Mouse (Mus musculus): ENCODE data around the gene Ttyh3. TPM values are rescaled to one million over a fixed set of nuclear protein-coding genes. Genes with fewer than 3 reads are reported as not detected.

Ttyh3 gene
- polyA plus RNA-seq, 1 experiment from 2014 or later = 12.3 TPM

GRCm38 (mm10) chr5:140652587-140652986, 3.8 kb upstream of the Ttyh3 start:
- no peak for DNase-seq (ENCODE audit: low spot score)

GRCm38 (mm10) chr5:140651231-140651630, 2.4 kb upstream of the Ttyh3 start:
- DNase-seq (ENCODE audit: low spot score) = no peak

GRCm38 (mm10) chr5:140649881-140650414, 1.1 kb upstream of the Ttyh3 start:
- DNase-seq (ENCODE audit: low spot score) = no peak

- peak; percentile 97 for DNase-seq (ENCODE audit: low spot score)
These were observed 353 bp upstream of the Ttyh3 start for GRCm38 (mm10) chr5:140649101-140649667.

GRCm38 (mm10) chr5:140647821-140648518, 861 bp downstream of the Ttyh3 start:
- DNase-seq (ENCODE audit: low spot score) = peak; percentile 38

GRCm38 (mm10) chr5:140647031-140647760, 1.6 kb downstream of the Ttyh3 start:
- no peak for DNase-seq (ENCODE audit: low spot score)

- no peak for DNase-seq (ENCODE audit: low spot score)
These were observed 2.7 kb downstream of the Ttyh3 start for GRCm38 (mm10) chr5:140646171-140646570.

- no peak for DNase-seq (ENCODE audit: low spot score)
These were observed 3.4 kb downstream of the Ttyh3 start for GRCm38 (mm10) chr5:140645454-140645853.

- DNase-seq (ENCODE audit: low spot score) = no peak
These were observed 4.1 kb downstream of the Ttyh3 start for GRCm38 (mm10) chr5:140644702-140645201.

- DNase-seq (ENCODE audit: low spot score) = no peak
These were observed 4.6 kb downstream of the Ttyh3 start for GRCm38 (mm10) chr5:140644263-140644662.

- DNase-seq (ENCODE audit: low spot score) = no peak
These were observed 6.8 kb downstream of the Ttyh3 start for GRCm38 (mm10) chr5:140642076-140642475.

GRCm38 (mm10) chr5:140641254-140641928, 7.4 kb downstream of the Ttyh3 start:
- no peak for DNase-seq (ENCODE audit: low spot score)

GRCm38 (mm10) chr5:140640812-140641211, 8.0 kb downstream of the Ttyh3 start:
- peak; percentile 34 for DNase-seq (ENCODE audit: low spot score)

- no peak for DNase-seq (ENCODE audit: low spot score)
These were observed 9.0 kb downstream of the Ttyh3 start for GRCm38 (mm10) chr5:140639871-140640270.

- DNase-seq (ENCODE audit: low spot score) = no peak
These were observed 9.5 kb downstream of the Ttyh3 start for GRCm38 (mm10) chr5:140639312-140639711.

GRCm38 (mm10) chr5:140638484-140638883, 10.3 kb downstream of the Ttyh3 start:
- DNase-seq (ENCODE audit: low spot score) = no peak

- DNase-seq (ENCODE audit: low spot score) = no peak
These were observed 10.8 kb downstream of the Ttyh3 start for GRCm38 (mm10) chr5:140637989-140638388.

GRCm38 (mm10) chr5:140637058-140637410, 11.8 kb downstream of the Ttyh3 start:
- DNase-seq (ENCODE audit: low spot score) = no peak

GRCm38 (mm10) chr5:140636316-140637057, 12.3 kb downstream of the Ttyh3 start:
- peak; percentile 62 for DNase-seq (ENCODE audit: low spot score)

- DNase-seq (ENCODE audit: low spot score) = no peak
These were observed 13.8 kb downstream of the Ttyh3 start for GRCm38 (mm10) chr5:140634798-140635722.
